Mouse (Mus musculus) left cerebral cortex, adult 8-10 months (tissue): Measurements from ENCODE around the gene Lgals3. TPM values are rescaled to one million over a fixed set of nuclear protein-coding genes. Genes with fewer than 3 reads are reported as not detected.
"Not testable (repeated sequence)": the region's sequence is repeated elsewhere in the genome, so short reads cannot be mapped to it uniquely, and the experiment has no call there.

ENCODE experiments used
- DNase-seq, 2 experiments: peaks; one replicate each; pipeline ENCODE4 v3.0.0; 2022; ENCODE audit warnings: low spot score in 2 of 2
- total RNA-seq, 4 experiments: library from RNA; stranded (reverse); gene quantifications; 2 replicates each; pipeline ENCODE4 v1.2.4; 2022

Lgals3 gene
- 1 to 10 TPM in 2 of 4 experiments, under 1 TPM in 2; 0.66 to 1.8 (median 0.93) TPM for total RNA-seq

- peak; percentile 30 to 54 for DNase-seq
Measured at GRCm38 (mm10) chr14:47367461-47367860, at the start of gene Lgals3. Gene Lgals3 (plus strand): TSS chr14:47367751.

- no peak for DNase-seq
Measured at GRCm38 (mm10) chr14:47319362-47319761, 48.2 kb upstream of the Lgals3 start.

- not testable (repeated sequence) for DNase-seq
Measured at GRCm38 (mm10) chr14:47321581-47321980, 46.0 kb upstream of the Lgals3 start.

GRCm38 (mm10) chr14:47325965-47326761 is 41.4 kb upstream of the Lgals3 start:
- DNase-seq: no peak

GRCm38 (mm10) chr14:47327347-47327746 is 40.2 kb upstream of the Lgals3 start:
- no peak for DNase-seq

GRCm38 (mm10) chr14:47331920-47332319 is 35.6 kb upstream of the Lgals3 start:
- no peak for DNase-seq

GRCm38 (mm10) chr14:47334819-47335218 is 32.7 kb upstream of the Lgals3 start:
- peak in 1 of 2 experiments; percentile 70 for DNase-seq

- no peak for DNase-seq
Measured at GRCm38 (mm10) chr14:47335300-47335699, 32.3 kb upstream of the Lgals3 start.

- DNase-seq: no peak
Measured at GRCm38 (mm10) chr14:47340231-47340925, 27.2 kb upstream of the Lgals3 start.

- DNase-seq: peak in 1 of 2 experiments; percentile 25
Measured at GRCm38 (mm10) chr14:47341811-47342291, 25.7 kb upstream of the Lgals3 start.

- no peak for DNase-seq
Measured at GRCm38 (mm10) chr14:47346715-47347114, 20.8 kb upstream of the Lgals3 start.

GRCm38 (mm10) chr14:47350974-47351373 is 16.6 kb upstream of the Lgals3 start:
- no peak for DNase-seq

GRCm38 (mm10) chr14:47352272-47352671 is 15.3 kb upstream of the Lgals3 start:
- no peak for DNase-seq

- DNase-seq: no peak
Measured at GRCm38 (mm10) chr14:47353240-47353639, 14.3 kb upstream of the Lgals3 start.

- no peak for DNase-seq
Measured at GRCm38 (mm10) chr14:47354111-47354577, 13.4 kb upstream of the Lgals3 start.

GRCm38 (mm10) chr14:47354948-47355347 is 12.6 kb upstream of the Lgals3 start:
- DNase-seq: no peak

- no peak for DNase-seq
Measured at GRCm38 (mm10) chr14:47356622-47357021, 10.9 kb upstream of the Lgals3 start.

- no peak for DNase-seq
Measured at GRCm38 (mm10) chr14:47359610-47360009, 7.9 kb upstream of the Lgals3 start.

- DNase-seq: no peak
Measured at GRCm38 (mm10) chr14:47361418-47361817, 6.1 kb upstream of the Lgals3 start.

GRCm38 (mm10) chr14:47361899-47362298 is 5.7 kb upstream of the Lgals3 start:
- no peak for DNase-seq

- DNase-seq: no peak
Measured at GRCm38 (mm10) chr14:47364742-47365449, 2.7 kb upstream of the Lgals3 start.

- DNase-seq: no peak
Measured at GRCm38 (mm10) chr14:47366881-47367321, 650 bp upstream of the Lgals3 start.
